Mouse (Mus musculus): ENCODE measurements around the gene Tbc1d9.

Gene Tbc1d9

GRCm38 (mm10) chr8:83181851-83182482 lies 16.8 kb downstream of the Tbc1d9 start:
- no peak for DNase-seq

GRCm38 (mm10) chr8:83182784-83183183 lies 17.6 kb downstream of the Tbc1d9 start:
- no peak for DNase-seq

GRCm38 (mm10) chr8:83186376-83186775 lies 21.2 kb downstream of the Tbc1d9 start:
- DNase-seq = no peak

- DNase-seq = no peak
Measured at GRCm38 (mm10) chr8:83187363-83187962, 22.3 kb downstream of the Tbc1d9 start.

- DNase-seq = no peak
Measured at GRCm38 (mm10) chr8:83189538-83190095, 24.5 kb downstream of the Tbc1d9 start.

GRCm38 (mm10) chr8:83196088-83196487 lies 30.9 kb downstream of the Tbc1d9 start:
- no peak for DNase-seq

GRCm38 (mm10) chr8:83199715-83200114 lies 34.6 kb downstream of the Tbc1d9 start:
- no peak for DNase-seq

GRCm38 (mm10) chr8:83200191-83201177 lies 35.3 kb downstream of the Tbc1d9 start:
- DNase-seq = no peak

- DNase-seq = no peak
Measured at GRCm38 (mm10) chr8:83202946-83203345, 37.8 kb downstream of the Tbc1d9 start.

- DNase-seq = no peak
Measured at GRCm38 (mm10) chr8:83205907-83206306, 40.8 kb downstream of the Tbc1d9 start.

- DNase-seq = no peak
Measured at GRCm38 (mm10) chr8:83209581-83209980, 44.4 kb downstream of the Tbc1d9 start.

- no peak for DNase-seq
Measured at GRCm38 (mm10) chr8:83210676-83211075, 45.5 kb downstream of the Tbc1d9 start.

GRCm38 (mm10) chr8:83215065-83215464 lies 49.9 kb downstream of the Tbc1d9 start:
- DNase-seq = no peak

GRCm38 (mm10) chr8:83216520-83216919 lies 51.4 kb downstream of the Tbc1d9 start:
- DNase-seq = no peak

- DNase-seq = no peak
Measured at GRCm38 (mm10) chr8:83217196-83217595, 52.0 kb downstream of the Tbc1d9 start.

- DNase-seq = no peak
Measured at GRCm38 (mm10) chr8:83217891-83218290, 52.7 kb downstream of the Tbc1d9 start.

GRCm38 (mm10) chr8:83219392-83219791 lies 54.2 kb downstream of the Tbc1d9 start:
- no peak for DNase-seq

GRCm38 (mm10) chr8:83220746-83221145 lies 55.6 kb downstream of the Tbc1d9 start:
- DNase-seq = no peak

GRCm38 (mm10) chr8:83224754-83225416 lies 59.7 kb downstream of the Tbc1d9 start:
- DNase-seq = no peak

GRCm38 (mm10) chr8:83225598-83225997 lies 60.4 kb downstream of the Tbc1d9 start:
- no peak for DNase-seq

GRCm38 (mm10) chr8:83227336-83227735 lies 62.2 kb downstream of the Tbc1d9 start:
- DNase-seq = no peak

- no peak for DNase-seq
Measured at GRCm38 (mm10) chr8:83233099-83233498, 67.9 kb downstream of the Tbc1d9 start.

GRCm38 (mm10) chr8:83239341-83239740 lies 74.2 kb downstream of the Tbc1d9 start:
- no peak for DNase-seq
